Mouse (Mus musculus) 416B (cell line): ENCODE data around the gene Pde7b.

Experiments used
- DNase-seq: peaks from one replicate; pipeline ENCODE4 v3.0.0; 2011; ENCODE audit warnings: low read depth

Gene Pde7b

GRCm38 (mm10) chr10:20653299-20653698, 71.6 kb downstream of the Pde7b start:
- DNase-seq = no peak

GRCm38 (mm10) chr10:20636381-20636780, 88.5 kb downstream of the Pde7b start:
- DNase-seq = no peak

GRCm38 (mm10) chr10:20633085-20633415, 91.8 kb downstream of the Pde7b start:
- no peak for DNase-seq

GRCm38 (mm10) chr10:20632256-20633084, 92.4 kb downstream of the Pde7b start:
- DNase-seq = no peak

- DNase-seq = no peak
Measured at GRCm38 (mm10) chr10:20630122-20630521, 94.8 kb downstream of the Pde7b start.

GRCm38 (mm10) chr10:20625702-20626375, 99.0 kb downstream of the Pde7b start:
- DNase-seq = no peak

- DNase-seq = no peak
Measured at GRCm38 (mm10) chr10:20621661-20622454, 103.0 kb downstream of the Pde7b start.

- DNase-seq = no peak
Measured at GRCm38 (mm10) chr10:20606007-20606406, 118.9 kb downstream of the Pde7b start.

GRCm38 (mm10) chr10:20595107-20595810, 129.6 kb downstream of the Pde7b start:
- peak; percentile 69 for DNase-seq

- DNase-seq = no peak
Measured at GRCm38 (mm10) chr10:20594015-20594414, 130.9 kb downstream of the Pde7b start.

- peak; percentile 86 for DNase-seq
Measured at GRCm38 (mm10) chr10:20590100-20590499, 134.8 kb downstream of the Pde7b start.

- DNase-seq = no peak
Measured at GRCm38 (mm10) chr10:20585959-20586358, 138.9 kb downstream of the Pde7b start.

GRCm38 (mm10) chr10:20575002-20575401, 149.9 kb downstream of the Pde7b start:
- DNase-seq = peak; percentile 47

- no peak for DNase-seq
Measured at GRCm38 (mm10) chr10:20574414-20574813, 150.5 kb downstream of the Pde7b start.

- no peak for DNase-seq
Measured at GRCm38 (mm10) chr10:20571521-20571920, 153.4 kb downstream of the Pde7b start.

- no peak for DNase-seq
Measured at GRCm38 (mm10) chr10:20568630-20569029, 156.2 kb downstream of the Pde7b start.

- no peak for DNase-seq
Measured at GRCm38 (mm10) chr10:20567684-20568236, 157.1 kb downstream of the Pde7b start.

- DNase-seq = no peak
Measured at GRCm38 (mm10) chr10:20556477-20556876, 168.4 kb downstream of the Pde7b start.

- no peak for DNase-seq
Measured at GRCm38 (mm10) chr10:20551341-20551740, 173.5 kb downstream of the Pde7b start.

GRCm38 (mm10) chr10:20550771-20551170, 174.1 kb downstream of the Pde7b start:
- DNase-seq = no peak

GRCm38 (mm10) chr10:20550161-20550560, 174.7 kb downstream of the Pde7b start:
- DNase-seq = no peak
